Mouse (Mus musculus) heart, embryonic 16.5 days (tissue): ENCODE data around the gene Napsa. TPM values are rescaled to one million over a fixed set of nuclear protein-coding genes. Genes with fewer than 3 reads are reported as not detected.

Experiments used
- ATAC-seq: fragments of 200-750 bp; cut with Nextera tagmentation; replicated peaks from 2 replicates; pipeline ENCODE4 v1.8.0; 2017; ENCODE audit warnings: moderate number of reproducible peaks; ENCODE audit not compliant: insufficient read depth, low FRiP score; ENCODE audit errors: extremely low read depth
- H3K27ac ChIP-seq: fragments of 300-500 bp; sonication (generic); 2 replicates; pipeline ENCODE4 v1.5.1; 2014; ENCODE audit warnings: mild to moderate bottlenecking, low read length, control low read depth, moderate library complexity
- H3K27me3 ChIP-seq: fragments of 300-500 bp; sonication (generic); 2 replicates; pipeline ENCODE4 v1.6.1; 2014; ENCODE audit warnings: low read length, mixed read lengths; ENCODE audit not compliant: control insufficient read depth, insufficient read depth
- H3K36me3 ChIP-seq: fragments of 300-500 bp; sonication (generic); 2 replicates; pipeline ENCODE4 v1.6.1; 2014; ENCODE audit not compliant: control insufficient read depth, insufficient read depth
- H3K4me1 ChIP-seq: fragments of 300-500 bp; sonication (generic); 2 replicates; pipeline ENCODE4 v1.6.1; 2014; ENCODE audit warnings: low read length, mixed read lengths; ENCODE audit not compliant: control insufficient read depth, insufficient read depth
- H3K4me2 ChIP-seq: fragments of 300-500 bp; sonication (generic); 2 replicates; pipeline ENCODE4 v1.6.1; 2014; ENCODE audit warnings: low read depth, mild to moderate bottlenecking, control low read depth, low read length
- H3K4me3 ChIP-seq: fragments of 300-500 bp; sonication (generic); 2 replicates; pipeline ENCODE4 v1.5.1; 2014; ENCODE audit warnings: mild to moderate bottlenecking, control low read depth, low read length
- H3K9ac ChIP-seq: fragments of 300-500 bp; sonication (generic); 2 replicates; pipeline ENCODE4 v1.6.1; 2014; ENCODE audit warnings: low read length, control low read depth
- H3K9me3 ChIP-seq: fragments of 300-500 bp; sonication (generic); replicated peaks from 2 replicates; pipeline ENCODE4 v1.6.1; 2016; ENCODE audit warnings: low read length; ENCODE audit not compliant: control insufficient read depth
- WGBS: fragments of 180-500 bp; shearing (Covaris S2); extraction: QIAGEN DNeasy Blood & Tissue Kit; methylation state at CpG from one replicate; pipeline ENCODE4 v1.1.7; 2014; 5-methylcytosine and 5-hydroxymethylcytosine counted together
- polyA plus RNA-seq: library from polyadenylated mRNA; unstranded; fragments of >200 nt; fragmentation: Nextera tagmentation; extraction: Ambion mirVana; gene quantifications from 2 replicates; pipeline ENCODE4 v1.2.1, GENCODE M21; 2015

Napsa gene
- polyA plus RNA-seq, 1 experiment from 2014 or later, result 2.8 TPM

DNA sequence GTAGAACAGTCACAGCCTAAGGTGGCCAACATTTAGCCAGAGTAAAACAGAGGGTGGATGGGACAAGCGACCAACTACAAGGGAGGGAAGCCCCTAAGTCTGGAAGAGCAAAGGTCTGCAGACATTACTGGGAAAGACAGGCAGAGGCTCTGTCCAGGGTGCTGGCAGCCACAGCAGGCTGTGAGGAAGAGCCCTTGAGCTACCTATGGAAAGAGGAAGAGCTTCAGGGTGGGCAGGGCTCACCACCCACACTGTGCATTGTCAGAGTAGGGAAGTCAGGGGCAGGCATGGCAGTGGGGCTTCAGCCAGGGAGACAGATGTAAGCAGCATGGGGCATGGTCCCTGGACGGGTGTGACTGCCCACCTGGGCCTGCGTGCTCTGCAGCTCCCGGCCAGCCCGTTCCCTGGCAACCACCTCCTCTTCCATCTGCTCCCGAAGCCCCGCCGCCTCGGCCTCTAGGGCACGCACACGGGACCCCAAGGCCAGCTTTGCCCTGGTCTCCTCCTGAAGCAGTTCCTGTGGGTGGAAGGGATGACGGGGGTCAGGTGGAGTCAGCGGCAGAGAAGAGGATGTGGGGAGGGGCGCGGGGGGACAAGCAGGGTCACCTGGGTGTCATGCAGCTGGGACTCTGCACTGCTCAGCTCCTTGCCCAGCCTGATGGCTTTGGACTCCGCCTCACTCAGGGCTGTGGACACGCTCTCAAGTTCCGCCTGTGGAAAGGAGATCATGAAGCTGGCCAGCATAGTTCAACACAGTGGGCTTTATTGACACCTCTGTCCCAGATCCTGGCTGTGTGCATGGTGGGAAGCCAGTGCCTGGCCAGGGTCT is 51.7 kb downstream of the Napsa start:
- no peaks in the 10 kb centered on the region for H3K27me3 ChIP-seq
- no peak for ATAC-seq

DNA sequence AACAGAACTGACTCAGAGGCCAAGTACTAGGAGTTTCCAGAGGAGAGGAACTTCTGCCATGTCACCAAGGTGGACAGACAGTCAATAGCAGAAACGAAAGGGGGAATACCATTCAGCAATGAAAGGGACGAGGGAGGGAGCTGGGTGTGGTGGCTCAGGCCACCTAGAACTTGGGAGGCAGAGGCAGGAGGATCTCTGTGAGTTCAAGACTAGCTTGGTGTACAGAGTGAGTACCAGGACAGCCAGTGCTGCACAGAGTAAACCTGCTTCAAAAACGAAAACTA is 52.3 kb downstream of the Napsa start:
- ATAC-seq, result no peak
- WGBS, result 70% methylated on average over 3 of the region's 3 CpGs

More for the DNA sequence above, 51.7 kb downstream of the Napsa start:
- no peak overlapping the region for H3K4me3 ChIP-seq
- H3K9ac ChIP-seq, result no peak overlapping the region
- no peaks in the 10 kb centered on the region for H3K36me3 ChIP-seq
- WGBS, result 37% methylated on average over 18 of the region's 18 CpGs
- no peaks in the 10 kb centered on the region for H3K4me1 ChIP-seq
- H3K27ac ChIP-seq, result no peak overlapping the region
- H3K4me2 ChIP-seq, result no peak overlapping the region
- H3K9me3 ChIP-seq, result 0 out of 2 replicates have a peak, but pooled peaks cover 3% of the 10 kb centered on the region

DNA sequence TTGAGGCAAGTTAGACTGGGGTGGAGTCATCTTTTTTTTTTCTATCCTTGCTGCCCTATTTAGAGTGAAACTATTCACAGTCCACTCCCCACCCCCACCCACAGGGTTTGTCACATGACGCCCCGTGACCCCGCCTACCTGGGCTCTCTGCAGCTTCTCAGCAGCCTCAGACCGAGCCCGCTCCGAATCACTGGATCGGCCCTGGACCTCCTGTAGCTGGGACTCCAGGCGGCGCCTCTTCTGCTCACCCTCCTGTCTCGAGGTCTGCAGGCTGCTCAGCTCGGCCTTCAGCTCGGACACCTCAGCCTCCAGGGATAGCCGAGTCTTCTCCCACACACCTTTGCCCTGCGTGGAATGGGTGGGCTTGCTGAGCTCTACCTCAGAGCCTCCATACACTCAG is 52.6 kb downstream of the Napsa start:
- Histone ChIP-seq H3K9me3 (0 out of 2 replicates have a peak, but pooled peaks cover 3% of the 10 kb centered on the region), H3K27ac (no peak overlapping the region), H3K27me3 (no peaks in the 10 kb centered on the region), H3K4me1 (no peaks in the 10 kb centered on the region), H3K9ac (no peak overlapping the region), H3K36me3 (no peaks in the 10 kb centered on the region), H3K4me2 (no peak overlapping the region), H3K4me3 (no peak overlapping the region)
- no peak for ATAC-seq
- whole genome bisulfite sequencing, result 61% methylated on average over 14 of the region's 14 CpGs

More for the DNA sequence above, 52.3 kb downstream of the Napsa start:
- Histone ChIP-seq H3K36me3 (no peaks in the 10 kb centered on the region), H3K4me1 (no peaks in the 10 kb centered on the region), H3K9ac (no peak overlapping the region), H3K9me3 (0 out of 2 replicates have a peak, but pooled peaks cover 3% of the 10 kb centered on the region), H3K27ac (no peak overlapping the region), H3K4me3 (no peak overlapping the region), H3K4me2 (no peak overlapping the region), H3K27me3 (no peaks in the 10 kb centered on the region)

DNA sequence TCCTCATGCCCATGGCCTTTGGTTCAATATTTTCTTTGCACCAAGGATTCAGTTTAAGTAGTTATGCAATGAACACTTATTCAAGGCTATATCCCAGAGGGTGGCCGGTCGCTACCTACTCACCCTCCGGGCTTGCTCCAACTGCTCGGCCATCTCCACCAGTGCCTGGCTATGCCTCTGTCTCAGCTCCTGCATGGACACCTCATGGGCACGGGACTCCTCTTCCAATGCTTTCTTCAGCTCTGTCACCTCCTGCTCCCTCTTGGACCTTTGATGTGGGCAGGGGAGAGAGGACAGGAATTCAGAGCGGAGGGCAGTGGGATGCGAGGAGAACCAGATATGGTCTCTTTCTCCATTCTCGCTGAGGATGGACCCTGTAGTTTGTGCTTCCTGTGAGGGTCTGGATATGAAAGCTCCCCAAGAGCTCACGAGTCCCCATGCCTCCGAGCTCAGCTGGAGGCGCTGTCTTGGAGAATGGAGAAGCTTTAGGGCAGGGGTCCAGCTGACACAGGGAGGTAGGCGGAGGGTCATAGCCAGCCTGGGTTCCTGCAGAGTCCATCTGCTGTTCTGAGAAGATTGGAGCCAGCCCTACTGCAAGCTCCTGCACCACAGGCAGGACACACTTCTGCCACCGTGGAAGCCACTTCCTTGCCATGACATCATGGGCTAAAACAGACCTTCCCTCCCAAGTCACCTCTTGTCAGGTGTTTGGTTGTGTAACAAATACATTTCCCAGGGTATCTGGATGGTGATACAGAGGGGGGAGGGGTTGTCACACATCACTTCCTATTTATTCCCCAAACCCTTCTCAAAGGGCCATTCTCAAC is 53.3 kb downstream of the Napsa start:
- H3K9me3 ChIP-seq, result 0 out of 2 replicates have a peak, but pooled peaks cover 3% of the 10 kb centered on the region
- no peak overlapping the region for H3K27ac ChIP-seq
- H3K4me1 ChIP-seq, result no peaks in the 10 kb centered on the region
- no peak overlapping the region for H3K4me3 ChIP-seq
- H3K36me3 ChIP-seq, result no peaks in the 10 kb centered on the region
- H3K9ac ChIP-seq, result no peak overlapping the region
- ATAC-seq, result no peak
- 77% methylated on average over 13 of the region's 13 CpGs for WGBS
- no peaks in the 10 kb centered on the region for H3K27me3 ChIP-seq
- H3K4me2 ChIP-seq, result no peak overlapping the region

DNA sequence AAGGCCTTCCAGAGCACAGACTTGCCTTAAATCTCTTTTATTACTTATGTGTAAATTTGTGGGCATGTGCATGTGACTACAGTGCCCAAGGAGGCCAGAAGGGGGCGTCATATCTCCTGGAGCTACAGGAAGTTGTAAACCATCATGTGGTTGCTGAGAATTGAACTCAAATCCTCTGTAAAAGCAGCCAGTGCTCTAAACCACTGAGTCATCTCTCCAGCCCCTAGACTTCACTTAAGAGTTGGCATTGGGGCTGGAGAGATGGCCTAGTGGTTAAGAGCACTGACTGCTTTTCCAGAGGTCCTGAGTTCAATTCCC is 53.8 kb downstream of the Napsa start:
- Histone ChIP-seq H3K27ac (no peak overlapping the region), H3K4me2 (no peak overlapping the region), H3K4me3 (no peak overlapping the region), H3K27me3 (no peaks in the 10 kb centered on the region), H3K36me3 (no peaks in the 10 kb centered on the region), H3K4me1 (no peaks in the 10 kb centered on the region), H3K9ac (no peak overlapping the region), H3K9me3 (0 out of 2 replicates have a peak, but pooled peaks cover 3% of the 10 kb centered on the region)
- no peak for ATAC-seq
- WGBS, result 41% methylated on average over 1 of the region's 1 CpGs

DNA sequence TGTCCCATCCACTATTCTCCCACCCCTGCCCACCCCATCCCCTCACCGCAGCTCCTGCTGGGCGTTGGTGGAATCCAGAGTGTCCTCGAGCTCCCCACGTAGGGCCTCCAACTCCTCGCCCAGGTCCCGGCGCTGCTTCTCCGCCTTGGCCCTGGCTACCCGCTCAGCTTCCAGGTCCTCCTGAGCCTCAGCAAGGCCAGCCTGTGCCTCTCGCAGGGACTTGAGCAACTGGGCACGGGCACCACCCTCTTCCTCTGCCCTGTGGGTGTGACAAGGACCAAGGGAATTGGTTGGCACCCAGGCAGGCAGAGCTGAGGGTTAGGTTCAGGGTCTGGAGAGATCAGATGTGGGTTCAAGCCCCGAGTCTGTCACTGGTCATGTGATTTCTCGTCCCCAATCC is 54.8 kb downstream of the Napsa start:
- Histone ChIP-seq H3K27me3 (peaks cover 2% of the 10 kb centered on the region; the same call in 1 of the 2 replicates), H3K4me2 (no peak overlapping the region), H3K9ac (no peak overlapping the region), H3K4me1 (no peaks in the 10 kb centered on the region), H3K36me3 (no peaks in the 10 kb centered on the region), H3K4me3 (no peak overlapping the region), H3K9me3 (0 out of 2 replicates have a peak, but pooled peaks cover 3% of the 10 kb centered on the region), H3K27ac (no peak overlapping the region)
- no peak for ATAC-seq
- 82% methylated on average over 13 of the region's 13 CpGs for WGBS

DNA sequence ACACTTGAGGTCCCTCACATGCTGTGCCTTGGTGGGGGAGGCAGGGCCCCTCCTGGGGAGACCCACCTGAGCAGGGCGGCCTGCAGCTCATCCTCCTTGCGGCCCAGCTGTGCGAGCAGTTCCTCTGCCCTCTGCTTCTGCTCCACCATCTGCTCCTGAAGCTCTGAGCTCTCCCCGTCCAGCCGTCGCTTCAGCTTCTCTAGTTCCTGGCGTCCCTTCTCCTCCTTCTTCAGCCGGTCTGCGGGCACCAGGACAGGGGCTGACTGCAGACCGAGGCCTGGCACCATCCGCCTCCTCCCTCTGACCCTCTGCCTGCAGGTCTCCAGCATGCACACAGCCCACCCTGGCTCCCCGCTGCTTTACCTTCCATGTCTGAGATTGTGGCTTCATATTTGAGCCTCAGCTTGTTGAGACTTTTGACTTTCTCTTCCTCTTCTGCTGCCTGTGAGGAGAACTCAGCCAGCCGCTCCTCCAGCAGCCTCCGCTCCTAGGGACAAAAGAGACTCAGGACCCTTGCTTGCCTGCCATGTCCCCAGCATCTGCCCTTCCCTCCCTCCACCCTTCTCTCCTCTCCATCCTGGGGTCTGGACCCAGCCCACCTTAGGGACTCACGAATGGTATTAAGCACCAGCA is 56.3 kb downstream of the Napsa start:
- H3K4me1 ChIP-seq, result no peaks in the 10 kb centered on the region
- no peak overlapping the region for H3K9ac ChIP-seq
- no peaks in the 10 kb centered on the region for H3K9me3 ChIP-seq
- 80% methylated on average over 15 of the region's 15 CpGs for WGBS
- H3K4me3 ChIP-seq, result no peak overlapping the region
- no peak overlapping the region for H3K27ac ChIP-seq
- peaks cover 17% of the 10 kb centered on the region for H3K27me3 ChIP-seq
- ATAC-seq, result no peak
- no peak overlapping the region for H3K4me2 ChIP-seq
- no peaks in the 10 kb centered on the region for H3K36me3 ChIP-seq

DNA sequence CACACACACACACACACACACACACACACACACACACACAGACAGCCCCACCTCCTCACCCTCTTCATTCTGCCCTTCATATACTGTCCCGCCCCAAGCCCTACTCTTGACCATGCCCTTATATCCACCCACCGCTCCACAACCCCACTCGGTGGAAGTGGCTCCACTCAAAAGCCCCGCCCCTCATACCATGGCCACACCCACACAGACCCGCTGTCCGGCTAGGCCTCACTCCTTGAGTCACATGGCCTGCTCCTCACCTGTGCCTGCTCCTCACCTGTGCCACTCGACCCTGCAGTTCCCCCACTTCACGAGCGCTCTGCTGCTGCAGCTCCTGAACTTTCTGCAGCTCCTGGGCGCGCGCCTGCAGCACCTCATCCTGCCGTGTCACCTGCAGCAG is 58.3 kb downstream of the Napsa start:
- Histone ChIP-seq H3K4me2 (no peak overlapping the region), H3K36me3 (no peaks in the 10 kb centered on the region), H3K4me3 (no peak overlapping the region), H3K27ac (no peak overlapping the region), H3K4me1 (no peaks in the 10 kb centered on the region), H3K27me3 (peaks cover 28% of the 10 kb centered on the region), H3K9me3 (no peaks in the 10 kb centered on the region), H3K9ac (no peak overlapping the region)
- WGBS, result 61% methylated on average over 13 of the region's 13 CpGs
- ATAC-seq, result no peak

DNA sequence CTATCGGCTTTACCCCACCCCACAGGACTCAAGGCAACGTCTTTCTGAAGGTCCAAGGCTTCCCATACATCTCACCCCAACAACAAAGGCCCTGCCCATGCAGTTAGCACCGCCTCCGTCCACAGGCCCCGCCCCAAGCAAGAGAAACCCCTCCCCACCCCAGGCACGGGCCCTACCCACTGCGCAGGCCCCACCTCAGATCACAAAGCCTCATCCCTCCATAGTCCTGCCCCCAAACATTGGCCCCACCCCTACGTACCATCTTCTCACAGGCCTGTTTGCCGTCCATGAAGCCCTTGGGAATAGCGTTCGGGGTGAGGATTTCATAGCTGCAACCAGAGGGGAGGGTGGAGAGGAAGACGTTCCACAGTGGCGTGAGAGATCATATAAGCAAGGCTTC is 60.5 kb downstream of the Napsa start:
- 25% methylated on average over 13 of the region's 13 CpGs for WGBS
- no peak for ATAC-seq
- H3K27me3 ChIP-seq, result peaks cover 28% of the 10 kb centered on the region

More for the DNA sequence above, 60.5 kb downstream of the Napsa start:
- no peak overlapping the region for H3K9ac ChIP-seq
- no peak overlapping the region for H3K4me3 ChIP-seq
- no peak overlapping the region for H3K4me2 ChIP-seq
- no peak overlapping the region for H3K27ac ChIP-seq
- no peaks in the 10 kb centered on the region for H3K9me3 ChIP-seq
- H3K36me3 ChIP-seq, result no peaks in the 10 kb centered on the region
- H3K4me1 ChIP-seq, result no peaks in the 10 kb centered on the region
